Mouse (Mus musculus) lung, embryonic 14.5 days (tissue): ENCODE measurements around the gene Adk. TPM values are rescaled to one million over a fixed set of nuclear protein-coding genes. Genes with fewer than 3 reads are reported as not detected.
"Not testable (repeated sequence)": the region's sequence is repeated elsewhere in the genome, so short reads cannot be mapped to it uniquely, and the experiment has no call there.

Source experiments
- ATAC-seq: fragments of 200-750 bp; cut with Nextera tagmentation; 2 replicates; pipeline ENCODE4 v1.8.0; 2017; ENCODE audit warnings: mild to moderate bottlenecking, moderate TSS enrichment, moderate library complexity; ENCODE audit not compliant: insufficient read depth
- DNase-seq: peaks from one replicate; pipeline ENCODE4 v3.0.0-alpha.2; 2015
- H3K27ac ChIP-seq: fragments of 300-500 bp; sonication (generic); 2 replicates; pipeline ENCODE4 v1.5.1; 2014; ENCODE audit warnings: low read depth, mild to moderate bottlenecking, moderate library complexity
- H3K27me3 ChIP-seq: fragments of 300-500 bp; sonication (generic); 2 replicates; pipeline ENCODE4 v1.6.1; 2014; ENCODE audit warnings: low read length, control low read depth; ENCODE audit not compliant: insufficient read depth
- H3K36me3 ChIP-seq: fragments of 300-500 bp; sonication (generic); 2 replicates; pipeline ENCODE4 v1.6.1; 2014; ENCODE audit warnings: control low read depth; ENCODE audit not compliant: insufficient read depth
- H3K4me1 ChIP-seq: fragments of 300-500 bp; sonication (generic); 2 replicates; pipeline ENCODE4 v1.6.1; 2014; ENCODE audit warnings: antibody characterized with exemption, control low read depth; ENCODE audit not compliant: insufficient read depth
- H3K4me2 ChIP-seq: fragments of 300-500 bp; sonication (generic); 2 replicates; pipeline ENCODE4 v1.6.1; 2014; ENCODE audit warnings: mild to moderate bottlenecking
- H3K4me3 ChIP-seq: fragments of 300-500 bp; sonication (generic); 2 replicates; pipeline ENCODE4 v1.5.1; 2014; ENCODE audit warnings: low read depth, low read length
- H3K9ac ChIP-seq: fragments of 300-500 bp; sonication (generic); 2 replicates; pipeline ENCODE4 v1.6.1; 2014
- H3K9me3 ChIP-seq: fragments of 300-500 bp; sonication (generic); 2 replicates; pipeline ENCODE4 v1.6.1; 2016; ENCODE audit warnings: low read depth, low read length, control low read depth
- CTCF ChIP-seq: IDR thresholded peaks from 2 replicates; pipeline ENCODE4 v1.5.1; 2016; ENCODE audit warnings: antibody characterized with exemption, low read depth
- WGBS: fragments of 180-500 bp; shearing (Covaris S2); extraction: QIAGEN DNeasy Blood & Tissue Kit; methylation state at CpG from one replicate; pipeline ENCODE4 v1.1.7; 2014; 5-methylcytosine and 5-hydroxymethylcytosine counted together
- polyA plus RNA-seq: library from polyadenylated mRNA; unstranded; fragments of >200 nt; fragmentation: Nextera tagmentation; extraction: Ambion mirVana; gene quantifications from 2 replicates; pipeline ENCODE4 v1.2.1, GENCODE M21; 2014

Adk gene
- polyA plus RNA-seq, 1 experiment from 2014 or later = 218 TPM

DNA sequence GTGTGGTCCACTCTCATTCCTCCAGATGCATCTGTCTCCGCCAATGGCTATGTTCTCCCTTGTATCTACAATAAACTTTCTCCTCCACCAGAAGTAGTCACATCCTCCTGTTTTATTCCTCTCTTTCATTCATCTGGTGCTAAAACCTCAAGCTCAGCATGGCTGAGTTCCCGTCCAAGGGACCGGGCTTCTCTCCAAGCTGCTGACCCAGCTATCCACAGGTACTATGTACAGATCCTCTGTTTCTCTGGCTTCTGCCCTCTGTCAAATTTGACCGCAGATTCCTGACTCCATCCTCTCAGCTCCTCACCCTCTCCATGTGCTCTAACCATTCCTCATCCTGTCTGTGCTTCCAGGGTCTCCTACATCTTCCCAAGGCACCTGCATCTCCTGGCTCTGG, 406.8 kb downstream of the Adk start:
- Histone ChIP-seq H3K27ac (no peak overlapping the region), H3K27me3 (no peaks in the 10 kb centered on the region), H3K36me3 (no peaks in the 10 kb centered on the region), H3K9me3 (no peaks in the 10 kb centered on the region), H3K4me2 (no peak overlapping the region), H3K4me3 (no peak overlapping the region), H3K9ac (no peak overlapping the region), H3K4me1 (no peaks in the 10 kb centered on the region)
- ATAC-seq (no peak), DNase-seq (no peak)
- 87% methylated on average over 4 of the region's 4 CpGs for whole genome bisulfite sequencing
- no peak for TF ChIP-seq CTCF

DNA sequence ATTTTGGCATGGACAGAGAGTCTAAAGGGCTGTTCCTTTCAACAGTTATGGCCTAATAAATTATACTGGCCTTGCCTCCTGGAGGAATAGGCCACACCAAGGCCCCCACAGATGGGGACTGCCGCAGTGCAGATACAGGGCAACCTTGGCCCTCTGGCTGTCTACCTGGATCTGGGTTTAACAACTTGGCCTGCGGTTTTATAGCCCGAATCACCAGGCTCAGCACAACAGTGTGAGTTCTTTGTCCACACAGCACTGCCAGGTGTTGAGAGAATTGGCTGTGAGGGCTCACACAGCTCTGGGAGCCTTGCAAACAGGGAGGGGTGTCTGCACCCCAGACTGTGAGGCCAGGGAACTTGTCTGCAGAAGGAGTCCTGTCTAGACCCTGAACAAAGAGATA, 410.0 kb downstream of the Adk start:
- Histone ChIP-seq H3K9ac (no peak overlapping the region), H3K27ac (no peak overlapping the region), H3K9me3 (no peaks in the 10 kb centered on the region), H3K4me2 (no peak overlapping the region), H3K4me3 (no peak overlapping the region), H3K36me3 (no peaks in the 10 kb centered on the region), H3K4me1 (no peaks in the 10 kb centered on the region), H3K27me3 (no peaks in the 10 kb centered on the region)
- DNase-seq (no peak), ATAC-seq (no peak)
- TF ChIP-seq CTCF = no peak
- WGBS = 87% methylated on average over 3 of the region's 3 CpGs

- H3K4me3 ChIP-seq = no peak overlapping the region
- no peaks in the 10 kb centered on the region for H3K4me1 ChIP-seq
- no peak for TF ChIP-seq CTCF
- WGBS = 74% methylated on average over 9 of the region's 9 CpGs
- no peaks in the 10 kb centered on the region for H3K27me3 ChIP-seq
- H3K36me3 ChIP-seq = no peaks in the 10 kb centered on the region
- H3K4me2 ChIP-seq = no peak overlapping the region
- no peak for DNase-seq
- no peak for ATAC-seq
- H3K27ac ChIP-seq = no peak overlapping the region
- H3K9ac ChIP-seq = no peak overlapping the region
- H3K9me3 ChIP-seq = no peaks in the 10 kb centered on the region
These were observed 410.8 kb downstream of the Adk start for GRCm38 (mm10) chr14:21463117-21463712.

DNA sequence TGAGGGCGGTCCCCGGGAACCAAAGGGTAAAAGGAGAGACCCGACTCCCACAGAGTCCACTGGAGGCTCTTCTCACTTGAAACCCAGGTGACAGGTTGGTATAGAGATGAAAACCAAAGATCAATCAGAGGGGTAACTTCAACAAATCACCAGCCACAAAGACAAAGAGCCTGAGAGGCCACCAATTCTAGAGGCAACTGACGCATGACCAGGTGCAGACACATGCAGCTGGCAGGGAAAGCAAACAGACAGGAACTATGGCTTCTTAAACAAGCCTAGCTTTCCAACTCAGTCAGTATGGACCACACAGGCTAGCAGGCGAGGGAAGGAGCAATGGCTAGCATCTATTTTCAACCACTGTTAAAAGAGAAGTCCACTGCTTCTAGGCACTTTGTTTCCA, 418.0 kb downstream of the Adk start:
- TF ChIP-seq CTCF = no peak
- Histone ChIP-seq H3K9me3 (no peaks in the 10 kb centered on the region), H3K4me1 (no peaks in the 10 kb centered on the region), H3K9ac (no peak overlapping the region), H3K36me3 (no peaks in the 10 kb centered on the region), H3K4me2 (no peak overlapping the region), H3K27me3 (no peaks in the 10 kb centered on the region), H3K4me3 (no peak overlapping the region), H3K27ac (no peak overlapping the region)
- no peak for DNase-seq
- no peak for ATAC-seq
- 71% methylated on average over 5 of the region's 5 CpGs for WGBS

GRCm38 (mm10) chr14:21471975-21472374, 419.6 kb downstream of the Adk start:
- no peak for DNase-seq
- no peaks in the 10 kb centered on the region for H3K4me1 ChIP-seq
- WGBS = 85% methylated on average over 2 of the region's 2 CpGs
- H3K27me3 ChIP-seq = no peaks in the 10 kb centered on the region
- no peak overlapping the region for H3K4me3 ChIP-seq
- no peak overlapping the region for H3K9ac ChIP-seq
- no peak overlapping the region for H3K4me2 ChIP-seq
- no peak for ATAC-seq
- no peak overlapping the region for H3K27ac ChIP-seq
- no peaks in the 10 kb centered on the region for H3K9me3 ChIP-seq
- no peak for TF ChIP-seq CTCF
- no peaks in the 10 kb centered on the region for H3K36me3 ChIP-seq

GRCm38 (mm10) chr14:21474593-21475132, 422.3 kb downstream of the Adk start:
- not testable (repeated sequence) for ATAC-seq

GRCm38 (mm10) chr14:21477181-21477580, 424.8 kb downstream of the Adk start:
- no peak overlapping the region for H3K27ac ChIP-seq
- no peak for DNase-seq
- H3K9ac ChIP-seq = no peak overlapping the region
- no peaks in the 10 kb centered on the region for H3K36me3 ChIP-seq
- 87% methylated on average over 2 of the region's 2 CpGs for WGBS
- ATAC-seq = no peak
- no peaks in the 10 kb centered on the region for H3K4me1 ChIP-seq
- no peak overlapping the region for H3K4me2 ChIP-seq
- TF ChIP-seq CTCF = no peak
- no peaks in the 10 kb centered on the region for H3K9me3 ChIP-seq
- H3K27me3 ChIP-seq = no peaks in the 10 kb centered on the region
- no peak overlapping the region for H3K4me3 ChIP-seq

More at GRCm38 (mm10) chr14:21474593-21475132, 422.3 kb downstream of the Adk start:
- H3K36me3 ChIP-seq, DNase-seq, H3K9me3 ChIP-seq, H3K4me3 ChIP-seq, H3K27me3 ChIP-seq, H3K4me1 ChIP-seq, H3K4me2 ChIP-seq, H3K27ac ChIP-seq, H3K9ac ChIP-seq: not testable (repeated sequence)
- WGBS = 92% methylated on average over 4 of the region's 4 CpGs
